Mouse (Mus musculus) stomach, postnatal 0 days (tissue): ENCODE measurements around the gene Stard13.

ENCODE experiments used
- CTCF ChIP-seq: IDR thresholded peaks from 2 replicates; pipeline ENCODE4 v1.5.1; 2016; ENCODE audit warnings: antibody characterized with exemption, low read depth, mild to moderate bottlenecking, moderate library complexity
- EP300 ChIP-seq: optimal IDR thresholded peaks from 2 replicates; pipeline ENCODE3; 2016; ENCODE audit warnings: antibody characterized with exemption

DNA sequence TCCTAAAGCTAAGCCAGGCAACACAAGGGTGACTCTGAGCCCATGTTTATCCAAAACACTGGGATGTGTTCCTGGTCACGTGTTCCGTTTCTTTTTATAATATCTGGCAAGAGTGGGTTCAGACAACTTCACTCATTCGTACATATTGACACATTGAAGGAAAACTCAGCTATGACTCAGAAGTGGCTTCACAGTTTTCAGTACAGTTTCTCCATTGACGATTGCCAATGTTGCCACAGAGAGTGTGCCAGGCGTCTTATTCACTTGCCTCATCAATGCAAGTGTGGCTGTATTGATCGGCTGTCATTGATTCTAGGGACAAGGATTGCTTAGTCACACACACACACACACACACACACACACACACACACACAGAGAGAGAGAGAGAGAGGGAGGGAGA is 187.5 kb downstream of the Stard13 start:
- TF ChIP-seq EP300 (no peak), CTCF (no peak)
